Mouse (Mus musculus) embryo, embryonic 10.5 days (tissue): Measurements from ENCODE around the gene Adarb1.

Experiments
- DNase-seq: peaks from one replicate; pipeline ENCODE4 v3.0.0-alpha.2; 2015; ENCODE audit warnings: low spot score

Adarb1 gene

DNA sequence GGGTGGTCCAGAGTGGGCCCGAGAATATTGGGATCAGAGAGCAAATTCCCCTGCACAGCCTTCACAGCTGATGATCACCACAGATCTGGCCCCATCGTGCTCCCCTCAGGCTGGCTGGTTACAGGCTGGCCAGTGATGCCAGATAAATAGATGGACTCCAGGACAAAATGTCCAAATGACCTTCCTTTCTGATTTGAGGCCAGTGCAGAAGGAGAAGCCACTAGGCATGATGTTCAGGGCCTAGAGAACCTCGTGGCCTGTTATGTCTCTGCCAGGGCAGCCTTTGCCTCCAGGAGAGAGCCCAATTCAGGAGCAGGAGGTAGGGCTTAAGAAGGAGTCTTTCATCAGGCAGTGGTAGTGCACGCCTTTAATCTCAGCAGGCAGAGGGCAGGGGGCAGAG is 17.3 kb upstream of the Adarb1 start:
- no peak for DNase-seq

DNA sequence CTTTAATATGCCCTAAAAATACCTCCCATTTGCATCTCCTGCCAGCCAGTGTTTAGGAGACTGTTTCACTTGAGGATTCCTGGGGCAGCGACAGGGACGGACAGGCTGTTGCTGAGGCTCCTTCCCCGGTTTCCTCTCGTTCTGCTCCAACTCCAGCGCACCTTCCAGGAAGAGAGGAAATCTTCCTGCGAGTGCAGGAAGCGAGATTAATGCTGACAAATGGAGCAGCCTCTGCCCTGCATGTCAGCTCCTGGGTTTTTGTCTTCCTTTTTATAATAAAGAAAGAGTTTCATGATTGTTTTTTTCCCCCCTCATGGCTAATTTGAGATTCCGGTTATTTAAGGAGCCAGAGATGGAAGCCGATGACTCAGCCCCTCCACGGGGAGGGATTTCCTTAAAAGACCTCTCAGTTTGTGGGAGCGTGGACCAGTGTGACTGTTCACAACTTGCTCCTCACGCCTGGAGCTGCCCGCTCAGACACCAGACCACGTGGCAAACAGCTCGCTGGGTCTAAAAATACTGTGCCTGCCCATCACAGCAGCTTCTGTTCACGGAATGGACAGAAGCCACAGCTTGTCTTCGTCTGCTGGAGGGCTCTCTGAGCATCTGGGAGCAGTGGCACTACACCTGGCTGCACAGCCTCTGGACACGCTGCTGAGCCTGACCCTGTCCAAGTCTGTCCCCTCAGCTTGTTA is 16.5 kb upstream of the Adarb1 start:
- DNase-seq, result no peak

DNA sequence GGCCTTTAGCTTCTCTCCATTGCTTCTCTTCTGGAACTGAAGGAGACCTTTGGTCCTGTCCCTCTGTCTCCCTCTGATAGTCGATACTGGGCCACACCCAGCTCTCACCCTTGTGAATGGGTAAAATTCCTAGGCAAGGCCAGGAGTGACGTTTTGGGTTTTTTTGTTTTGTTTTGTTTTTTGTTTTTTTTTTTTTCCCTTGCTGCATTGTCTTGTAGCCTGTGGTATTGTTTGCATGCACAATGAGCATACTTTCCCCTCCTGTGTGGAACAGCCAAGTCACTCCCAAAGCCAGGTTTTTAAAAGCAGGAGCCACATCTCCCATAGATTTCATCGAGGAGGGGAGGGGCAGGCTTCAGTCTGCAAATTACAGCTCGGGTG is 16.0 kb upstream of the Adarb1 start:
- no peak for DNase-seq

DNA sequence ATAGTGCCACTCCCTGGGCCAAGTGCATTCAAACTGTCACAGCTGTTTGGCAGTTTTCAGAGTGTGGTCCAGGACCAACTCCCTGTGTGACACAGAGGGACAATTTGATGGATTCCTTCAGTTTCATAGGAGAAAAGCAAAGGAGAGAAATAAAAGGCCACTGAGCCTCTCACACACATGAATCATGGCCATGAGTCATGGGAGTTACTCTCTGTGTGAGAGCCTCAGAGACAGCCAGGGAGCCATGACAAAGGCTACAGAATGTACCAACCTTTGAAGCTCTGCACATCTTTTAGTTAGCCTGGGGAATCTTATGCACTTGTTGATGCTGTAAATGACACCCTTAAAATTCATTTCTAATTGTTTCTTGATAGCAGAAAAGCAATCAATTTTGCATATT is 12.7 kb upstream of the Adarb1 start:
- DNase-seq, result no peak

DNA sequence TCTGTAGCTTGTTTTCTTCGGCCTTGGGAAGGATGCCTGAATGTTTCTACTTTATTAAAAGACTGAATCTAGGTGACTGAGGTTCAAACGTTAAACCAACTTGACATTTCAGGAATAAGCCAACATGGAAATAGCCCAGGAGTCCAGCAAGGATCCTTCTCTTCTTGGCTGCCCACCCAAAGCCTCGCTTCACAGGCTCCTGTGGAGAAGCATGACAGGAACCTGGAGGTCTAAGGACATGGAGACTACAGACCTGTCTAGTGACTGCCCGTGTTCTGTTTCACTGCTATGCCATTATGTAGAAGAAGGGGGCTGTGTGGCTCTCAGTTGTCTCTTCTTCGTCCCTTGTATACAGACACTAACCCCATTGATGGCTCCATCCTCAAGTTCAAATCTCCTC is 11.9 kb upstream of the Adarb1 start:
- DNase-seq, result no peak

DNA sequence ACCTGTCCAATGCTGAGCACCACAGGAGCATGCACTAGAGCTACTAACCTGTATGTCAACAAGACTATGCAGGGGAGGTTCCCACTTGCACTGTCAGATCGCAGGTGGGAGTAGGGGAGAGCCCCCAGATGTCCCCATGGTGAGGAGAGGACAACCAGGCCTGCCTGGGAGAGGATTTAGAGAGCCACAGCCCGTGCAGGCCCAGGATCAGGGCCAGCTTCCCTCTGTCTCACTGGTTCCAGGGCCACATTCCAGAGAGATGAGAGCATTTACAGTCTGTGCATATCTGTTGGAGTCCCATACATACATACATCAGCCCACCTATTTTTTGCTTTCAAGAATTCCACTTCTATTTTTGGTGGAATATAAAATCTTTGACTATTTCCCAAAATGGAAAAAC is 9.5 kb upstream of the Adarb1 start:
- DNase-seq, result no peak

DNA sequence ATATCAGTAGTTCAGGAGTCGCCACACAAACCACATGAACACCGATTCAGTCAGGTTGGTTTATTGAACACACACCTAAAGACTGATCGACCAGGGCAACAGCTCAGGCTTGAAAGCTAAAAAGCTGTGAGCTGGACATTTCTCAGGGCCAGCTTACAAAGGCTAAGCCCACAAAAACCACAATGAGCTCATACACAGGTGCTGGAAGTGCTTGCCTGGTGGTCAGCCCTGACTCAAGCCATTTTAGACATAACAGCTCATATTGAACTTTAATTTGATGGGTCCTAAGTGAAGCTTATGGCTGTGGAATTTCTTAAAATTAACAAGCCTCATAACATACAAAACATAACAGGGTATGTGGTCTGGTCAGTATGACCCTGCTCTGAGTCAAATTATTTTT is 2.1 kb upstream of the Adarb1 start:
- DNase-seq, result no peak

DNA sequence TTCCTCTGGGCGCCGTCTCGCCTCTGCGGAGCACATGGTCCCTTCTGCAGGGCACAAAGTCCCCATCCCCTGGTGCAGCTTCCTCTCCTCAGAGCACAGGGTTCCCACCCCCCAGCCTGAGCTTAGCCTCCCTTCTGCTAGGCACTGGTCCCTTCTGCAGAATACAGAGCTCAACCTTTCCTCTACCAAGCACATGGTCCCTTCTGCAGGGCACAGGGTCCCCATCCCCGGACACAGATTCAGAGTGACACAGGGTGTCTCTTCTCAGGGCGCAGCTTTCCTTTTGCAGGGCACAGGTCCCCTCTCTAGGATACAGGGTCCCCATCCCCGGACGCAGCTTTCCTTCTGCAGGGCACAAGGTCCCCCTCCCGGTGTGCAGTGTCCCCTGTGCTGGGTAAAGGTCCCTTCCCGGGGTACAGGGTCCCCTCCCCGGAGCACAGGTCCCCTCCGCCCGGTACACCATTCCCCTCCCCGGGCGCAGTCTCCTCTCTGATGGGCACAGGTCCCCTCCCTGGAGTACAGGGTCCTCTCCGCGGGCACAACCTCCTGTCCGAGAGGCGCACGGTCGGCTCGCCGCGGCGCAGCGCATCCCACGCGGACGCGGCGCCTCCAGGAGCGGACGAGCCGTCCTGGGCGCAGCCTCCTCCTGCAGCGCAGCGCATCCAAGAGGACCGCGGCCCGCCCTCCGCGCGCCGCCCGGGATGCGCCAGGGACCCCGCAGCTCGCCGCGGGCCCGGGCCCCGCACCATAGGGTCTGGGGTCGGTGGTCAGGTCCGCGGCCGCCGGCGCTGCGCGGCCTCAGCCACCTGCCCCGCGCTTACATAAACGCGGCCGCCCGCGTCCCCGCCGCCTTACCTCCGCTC is 599 bp downstream of the Adarb1 start:
- peak; percentile 37 for DNase-seq

DNA sequence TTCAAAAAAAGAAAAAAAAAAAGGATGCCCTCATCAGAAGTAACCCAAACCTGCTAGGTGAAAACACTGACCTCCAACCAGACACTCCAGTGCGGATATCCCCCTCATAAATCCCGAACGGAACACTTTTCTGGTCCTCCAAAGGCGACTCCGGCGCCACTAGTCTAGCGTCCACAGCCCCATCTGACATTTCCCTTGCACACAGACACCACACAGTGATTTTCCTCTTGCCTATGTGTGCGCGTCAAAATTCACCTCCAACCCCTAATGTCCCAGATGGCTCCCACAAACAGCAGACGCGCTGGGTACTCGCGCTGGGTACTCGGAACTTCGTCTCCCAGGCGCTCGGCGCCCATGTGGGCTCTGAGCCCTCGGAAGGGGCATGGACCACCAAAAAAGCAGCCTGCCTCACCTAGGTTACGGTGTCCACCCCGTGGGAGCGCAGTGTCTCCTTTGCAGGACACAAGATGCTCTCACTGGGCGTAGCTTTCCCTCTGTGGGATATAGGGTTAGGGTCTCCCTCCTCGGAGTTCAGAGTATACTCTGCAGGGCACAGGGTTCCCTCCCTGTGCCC is 1.3 kb downstream of the Adarb1 start:
- DNase-seq, result peak; percentile 13

DNA sequence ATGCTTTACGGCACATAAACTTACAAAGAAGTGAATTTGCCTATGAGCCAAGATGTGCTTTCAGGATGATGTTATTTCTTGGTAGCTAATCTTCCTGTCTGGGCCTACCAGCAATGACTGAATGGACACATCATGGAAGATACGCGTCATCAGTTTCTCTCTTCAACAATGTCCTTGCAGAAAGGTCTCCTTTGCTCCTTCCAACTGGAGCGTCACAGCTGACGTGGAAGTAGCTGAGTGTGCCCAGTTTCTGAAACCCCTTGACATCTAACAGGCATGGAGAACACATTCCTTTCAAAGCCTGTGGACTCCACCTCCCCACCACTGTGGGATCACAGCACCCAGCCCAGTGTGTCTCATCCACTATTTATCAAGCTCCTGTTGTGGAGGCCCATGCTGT is 2.2 kb downstream of the Adarb1 start:
- no peak for DNase-seq

DNA sequence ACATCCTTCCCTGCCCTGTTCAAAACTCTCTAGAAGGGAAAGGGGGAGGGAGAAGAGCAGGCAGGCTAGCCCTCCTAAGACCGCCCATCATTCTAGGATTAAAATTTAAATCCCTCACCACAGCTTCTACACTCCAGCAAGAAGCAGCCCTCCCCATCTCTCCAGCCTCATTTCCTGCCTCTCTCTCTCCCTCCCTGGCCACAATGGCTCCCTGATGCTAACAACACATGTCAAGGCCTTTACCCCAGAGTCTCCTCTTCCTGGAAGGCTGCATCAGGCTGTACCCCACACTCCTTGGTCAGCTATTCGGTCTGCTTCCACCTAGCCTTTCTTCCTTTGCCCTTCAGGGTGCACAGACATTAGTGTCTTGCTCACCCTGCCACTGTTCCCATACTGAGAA is 4.3 kb downstream of the Adarb1 start:
- DNase-seq, result peak; percentile 7

DNA sequence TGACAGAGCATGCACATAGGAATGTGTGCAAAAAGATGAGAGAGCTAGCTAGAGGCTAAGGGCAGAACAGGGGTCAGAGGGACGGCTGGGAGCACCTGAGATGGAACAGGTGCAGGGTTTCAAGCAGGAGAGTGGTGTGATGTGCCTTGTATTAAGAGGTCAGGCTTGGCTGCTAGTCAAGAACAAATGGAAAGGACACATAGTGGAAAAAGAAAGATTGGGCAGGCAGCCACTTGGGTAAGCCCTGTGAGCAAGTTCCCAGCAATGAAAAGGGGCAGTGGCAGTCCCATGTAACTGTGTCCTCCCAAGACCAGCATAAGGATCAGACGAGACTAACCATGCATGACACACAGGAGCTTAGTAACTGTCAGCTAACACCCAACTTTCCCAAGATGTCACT is 8.9 kb downstream of the Adarb1 start:
- DNase-seq, result no peak

DNA sequence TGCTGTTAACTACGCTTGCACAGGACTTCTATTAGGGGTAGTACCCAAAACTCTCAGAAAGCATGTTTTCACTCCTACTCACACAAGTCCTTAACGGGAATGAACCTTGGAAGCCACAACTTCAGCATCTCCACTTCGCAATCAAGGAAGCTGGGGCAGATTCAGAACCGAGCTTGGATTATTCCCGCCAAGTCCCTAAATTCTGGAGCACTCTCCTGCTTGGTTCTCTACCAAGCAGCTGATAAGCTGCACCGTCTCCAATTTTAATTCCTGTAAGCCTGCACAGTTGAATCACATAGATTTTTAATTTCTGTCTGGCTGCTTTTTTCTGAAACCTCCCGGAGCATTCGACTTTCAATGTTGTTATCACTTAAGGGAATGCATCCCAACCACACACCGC is 9.8 kb downstream of the Adarb1 start:
- no peak for DNase-seq

DNA sequence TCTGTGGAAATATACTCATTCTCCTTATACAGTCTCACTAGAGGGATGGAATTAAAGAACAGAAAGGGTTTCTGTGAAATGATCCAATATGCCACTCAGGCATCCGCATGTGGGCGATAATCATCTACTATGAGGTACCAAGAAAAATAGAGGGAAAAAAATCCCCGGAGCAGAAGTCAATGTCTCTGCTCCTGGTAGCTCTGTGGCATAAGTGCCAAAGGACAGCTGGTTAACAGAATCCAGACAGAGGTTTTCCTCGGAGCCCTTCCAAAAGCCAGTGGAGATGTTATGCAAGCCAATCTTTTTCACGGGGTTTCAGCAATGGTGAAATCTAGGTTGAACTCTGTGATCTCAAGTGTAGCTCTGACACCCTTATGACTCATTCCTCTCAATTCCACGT is 11.6 kb downstream of the Adarb1 start:
- no peak for DNase-seq

DNA sequence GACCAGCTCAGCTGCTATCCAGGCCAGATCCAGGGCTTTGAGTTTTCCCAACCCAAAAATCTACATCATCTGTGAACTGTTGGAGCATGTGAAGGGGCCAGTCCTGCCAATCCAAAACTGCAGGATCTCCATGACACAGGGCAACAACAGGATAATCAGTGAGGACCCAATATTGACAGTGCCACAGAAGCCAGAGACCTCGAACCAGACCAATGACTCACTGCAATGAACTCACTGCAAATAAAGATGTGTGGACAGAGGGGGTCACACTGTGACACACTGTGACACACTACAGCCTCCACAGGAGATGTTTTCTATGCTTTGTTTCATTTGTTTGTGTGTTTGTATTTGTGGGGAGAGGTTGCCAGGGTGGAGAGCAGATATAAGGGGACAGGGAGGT is 15.6 kb downstream of the Adarb1 start:
- DNase-seq, result no peak

DNA sequence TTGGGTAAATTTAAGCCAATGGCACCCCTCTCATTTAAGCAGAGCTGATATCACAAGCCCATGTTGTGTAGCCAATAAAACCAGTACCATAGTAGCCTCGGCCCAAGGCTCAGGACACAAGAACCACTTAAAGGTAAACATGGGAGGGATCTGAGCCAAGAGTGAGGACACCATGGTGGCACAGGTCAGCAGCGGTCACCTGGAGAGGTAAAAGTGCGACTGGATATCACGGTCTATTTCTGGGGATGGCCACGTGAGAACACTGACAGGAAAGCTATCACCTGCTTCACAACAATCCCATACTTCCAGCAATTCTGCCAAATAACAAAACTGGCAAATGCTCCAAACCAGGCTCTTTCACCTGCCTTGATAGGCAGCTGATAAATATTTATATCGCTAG is 17.0 kb downstream of the Adarb1 start:
- no peak for DNase-seq

DNA sequence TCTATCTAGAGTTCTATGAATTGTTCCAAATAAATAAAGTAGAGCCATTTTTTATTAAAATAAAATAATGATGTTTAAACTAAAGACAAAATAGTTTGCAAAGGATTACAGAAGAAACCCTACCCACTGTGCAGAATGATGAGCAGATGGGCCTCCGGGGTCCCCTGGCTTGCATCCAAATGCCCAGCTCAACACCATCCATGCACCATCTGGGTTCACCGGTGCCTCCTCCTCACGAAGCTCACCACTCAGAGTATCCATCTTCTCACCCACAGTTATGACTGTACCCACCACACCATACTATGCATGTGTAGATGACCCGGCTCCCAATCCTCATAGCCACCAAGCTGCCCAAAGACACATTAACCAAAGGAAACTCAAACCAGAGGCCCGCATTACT is 18.1 kb downstream of the Adarb1 start:
- no peak for DNase-seq

DNA sequence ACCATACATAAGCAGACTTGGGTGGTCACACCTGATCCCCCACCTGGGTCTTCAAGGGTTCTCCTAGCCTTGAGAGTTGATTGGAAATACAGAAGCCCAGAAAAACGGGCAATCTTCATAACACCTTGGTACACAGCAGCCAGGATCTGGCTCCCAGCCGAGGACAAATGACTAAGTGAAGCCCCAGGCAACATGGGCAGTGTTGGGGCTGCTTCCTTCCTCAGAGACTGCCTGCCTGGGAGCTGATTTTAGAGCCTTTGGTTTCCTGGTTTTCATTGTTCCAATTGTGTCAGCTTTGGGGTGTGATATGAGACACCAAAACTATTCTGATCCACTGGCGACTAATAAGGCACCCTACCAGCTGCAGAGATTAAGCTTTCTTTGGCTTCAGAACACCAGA is 20.0 kb downstream of the Adarb1 start:
- no peak for DNase-seq

DNA sequence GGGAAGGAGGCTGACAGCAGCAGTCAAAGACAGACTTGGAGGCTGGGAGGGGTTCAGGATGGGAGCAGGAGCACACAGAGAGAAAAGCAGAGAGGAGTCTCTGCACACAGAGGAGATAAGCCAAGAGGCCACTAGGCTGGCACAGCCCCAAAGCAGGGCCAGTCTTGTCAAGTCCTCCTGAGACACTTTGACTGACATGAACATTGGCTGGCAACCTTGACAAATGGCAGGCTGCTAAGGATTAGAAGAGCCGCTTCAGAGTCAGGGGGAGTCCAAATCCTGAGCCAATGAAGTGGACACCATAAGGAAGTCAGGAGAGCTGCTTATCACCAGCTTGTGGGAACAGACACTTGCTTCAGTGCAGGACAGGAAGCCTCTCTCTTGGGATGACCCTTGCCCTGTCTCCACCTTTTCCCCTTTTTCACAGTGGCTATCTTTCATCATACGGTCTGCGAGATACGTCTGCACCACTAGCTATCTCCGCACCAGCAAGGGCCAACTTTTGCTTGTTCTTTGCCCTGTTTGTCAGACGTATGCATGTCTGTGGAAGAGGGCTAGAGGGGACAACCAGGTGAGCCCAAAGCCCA is 20.9 kb downstream of the Adarb1 start:
- DNase-seq, result no peak

DNA sequence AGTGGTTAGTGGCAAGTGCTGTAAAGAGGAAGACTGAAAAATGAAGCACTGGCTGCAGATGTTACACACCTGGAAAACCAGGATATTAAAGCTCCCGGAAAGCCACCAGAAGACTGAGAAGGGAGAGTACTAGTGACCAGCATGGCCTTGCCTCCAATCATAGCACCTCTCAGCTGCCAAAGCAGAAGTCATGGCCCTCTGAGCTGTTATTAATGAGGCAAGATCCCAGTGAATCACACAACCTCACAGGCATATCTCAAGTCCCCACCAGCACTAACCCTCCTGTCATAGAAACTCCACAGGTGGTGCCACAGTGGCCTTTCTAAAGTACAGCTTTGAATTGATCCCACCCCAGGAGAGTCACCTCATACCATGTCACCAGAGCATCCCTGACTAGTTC is 22.1 kb downstream of the Adarb1 start:
- DNase-seq, result no peak

DNA sequence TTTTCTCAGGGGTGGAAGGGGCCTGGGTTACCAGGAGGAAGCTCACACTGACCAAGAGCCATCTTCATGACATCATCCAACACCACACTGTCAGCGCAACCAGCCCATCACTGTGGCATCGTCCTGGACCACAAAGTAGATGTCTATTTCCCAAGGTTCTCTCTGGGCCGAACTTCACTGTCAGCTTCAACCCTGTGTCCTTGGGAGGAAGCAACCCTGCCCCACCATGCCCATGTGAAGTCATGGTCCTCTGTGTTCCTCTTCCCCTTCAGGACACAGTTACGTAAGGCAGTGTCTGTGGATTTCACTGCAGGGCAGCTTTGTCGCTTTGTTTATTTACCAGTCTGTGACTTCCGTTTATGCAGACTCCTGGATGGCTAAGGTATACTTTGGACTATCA is 27.0 kb downstream of the Adarb1 start:
- DNase-seq, result no peak

DNA sequence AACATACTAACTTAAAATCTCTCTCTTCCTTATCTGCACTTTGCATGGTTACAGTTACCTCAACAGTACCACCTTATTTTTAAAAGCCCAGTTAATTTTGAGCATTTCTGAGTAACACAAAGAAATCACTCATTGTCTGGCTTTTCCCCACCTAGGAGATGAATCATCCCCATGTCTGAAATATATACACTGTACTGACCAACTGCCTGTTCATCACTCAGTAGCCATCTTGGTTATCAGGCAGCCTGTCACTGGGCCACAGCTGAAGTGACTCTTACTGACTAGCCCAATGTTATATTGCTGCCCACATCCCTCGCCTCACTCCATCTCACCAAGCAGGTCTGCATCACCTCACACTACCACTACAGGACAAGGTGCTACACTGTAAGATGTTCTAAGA is 30.5 kb downstream of the Adarb1 start:
- DNase-seq, result no peak

DNA sequence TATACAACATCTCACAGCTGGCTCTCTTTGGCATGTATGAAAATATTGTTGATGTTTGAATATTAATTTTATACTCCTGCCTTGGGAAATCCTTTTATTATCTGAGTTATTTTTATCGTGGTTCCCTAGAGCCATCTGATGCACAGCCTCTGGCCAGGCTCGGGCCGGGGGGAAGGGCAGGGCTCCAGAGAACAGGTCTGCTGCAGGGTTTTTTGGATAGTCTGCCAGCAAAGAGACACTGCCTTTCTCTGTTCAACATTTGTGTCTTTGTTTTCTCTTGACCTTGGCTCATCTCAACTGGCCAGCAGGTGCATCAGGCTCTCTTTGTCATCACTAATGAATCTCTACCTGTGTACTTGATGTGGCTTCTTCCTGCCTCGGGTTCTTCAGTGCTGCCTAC is 32.3 kb downstream of the Adarb1 start:
- no peak for DNase-seq
